Mouse (Mus musculus) C2C12 (cell line): ENCODE results near the gene Stard13.

ENCODE experiments used
- CEBPB ChIP-seq: IDR thresholded peaks from one replicate; pipeline ENCODE4 v1.6.1; 2011; ENCODE audit warnings: low read depth, mild to moderate bottlenecking, control low read depth, moderate library complexity
- CTCF ChIP-seq: IDR thresholded peaks from one replicate; pipeline ENCODE4 v1.5.1; 2011; ENCODE audit not compliant: control insufficient read depth, insufficient read depth, insufficient read length
- FOSL1 ChIP-seq: IDR thresholded peaks from one replicate; pipeline ENCODE4 v1.8.0; 2011; ENCODE audit warnings: mild to moderate bottlenecking, low read length; ENCODE audit not compliant: poor library complexity, insufficient read depth, severe bottlenecking
- MAX ChIP-seq: IDR thresholded peaks from one replicate; pipeline ENCODE4 v1.6.1; 2011; ENCODE audit warnings: mild to moderate bottlenecking, control low read depth
- MYOD1 ChIP-seq: IDR thresholded peaks from one replicate; pipeline ENCODE4 v1.6.1; 2011; ENCODE audit warnings: low read depth; ENCODE audit not compliant: control insufficient read depth, insufficient read length
- MYOG ChIP-seq: IDR thresholded peaks from one replicate; pipeline ENCODE4 v1.6.1; 2011; ENCODE audit not compliant: control insufficient read depth, insufficient read length; ENCODE audit errors: extremely low read depth
- USF1 ChIP-seq: IDR thresholded peaks from one replicate; pipeline ENCODE4 v1.6.1; 2011; ENCODE audit warnings: low read depth, mild to moderate bottlenecking, control low read depth, moderate library complexity

GRCm38 (mm10) chr5:151230427-151230826 is 3.2 kb downstream of the Stard13 start:
- TF ChIP-seq CTCF (no peak), MYOD1 (no peak), FOSL1 (no peak), USF1 (no peak), MAX (no peak), MYOG (no peak), CEBPB (no peak)
